Mouse (Mus musculus) MEL-GATA-1-ER (cell line): ENCODE results near the gene Aamp.
"Not testable (repeated sequence)": the region's sequence is repeated elsewhere in the genome, so short reads cannot be mapped to it uniquely, and the experiment has no call there.

Source experiments
- DNase-seq: peaks from one replicate; pipeline ENCODE4 v3.0.0-alpha.2; 2012; ENCODE audit warnings: low read depth; ENCODE audit errors: extremely low read depth

Gene Aamp

GRCm38 (mm10) chr1:74302229-74302628, 17.7 kb upstream of the Aamp start:
- no peak for DNase-seq

GRCm38 (mm10) chr1:74300347-74301110, 16.0 kb upstream of the Aamp start:
- no peak for DNase-seq

- no peak for DNase-seq
These were observed 14.5 kb upstream of the Aamp start for GRCm38 (mm10) chr1:74298996-74299395.

- DNase-seq: no peak
These were observed 13.7 kb upstream of the Aamp start for GRCm38 (mm10) chr1:74298157-74298750.

GRCm38 (mm10) chr1:74297269-74297668, 12.7 kb upstream of the Aamp start:
- DNase-seq: no peak

- DNase-seq: no peak
These were observed 11.9 kb upstream of the Aamp start for GRCm38 (mm10) chr1:74296477-74296876.

- DNase-seq: peak; percentile 61
These were observed 11.1 kb upstream of the Aamp start for GRCm38 (mm10) chr1:74295456-74296171.

GRCm38 (mm10) chr1:74294733-74295455, 10.4 kb upstream of the Aamp start:
- no peak for DNase-seq

- no peak for DNase-seq
These were observed 9.6 kb upstream of the Aamp start for GRCm38 (mm10) chr1:74294090-74294643.

GRCm38 (mm10) chr1:74293306-74293960, 8.9 kb upstream of the Aamp start:
- DNase-seq: no peak

GRCm38 (mm10) chr1:74292331-74293020, 7.9 kb upstream of the Aamp start:
- DNase-seq: no peak

- no peak for DNase-seq
These were observed 5.6 kb upstream of the Aamp start for GRCm38 (mm10) chr1:74290141-74290540.

GRCm38 (mm10) chr1:74289740-74290139, 5.2 kb upstream of the Aamp start:
- no peak for DNase-seq

- DNase-seq: no peak
These were observed 4.7 kb upstream of the Aamp start for GRCm38 (mm10) chr1:74289248-74289647.

- DNase-seq: no peak
These were observed 3.8 kb upstream of the Aamp start for GRCm38 (mm10) chr1:74288327-74288726.

- not testable (repeated sequence) for DNase-seq
These were observed 2.5 kb upstream of the Aamp start for GRCm38 (mm10) chr1:74286869-74287607.

- DNase-seq: no peak
These were observed 873 bp upstream of the Aamp start for GRCm38 (mm10) chr1:74285212-74286010.

GRCm38 (mm10) chr1:74283686-74284463, 663 bp downstream of the Aamp start:
- DNase-seq: peak; percentile 45
